Mouse (Mus musculus) heart, postnatal 4 days (tissue): ENCODE data around the gene Itgae. TPM values are rescaled to one million over a fixed set of nuclear protein-coding genes. Genes with fewer than 3 reads are reported as not detected.
A peak's percentile ranks its signal among the peaks of the same experiment; 100 is the strongest.

Experiments used
- DNase-seq: peaks from one replicate; pipeline ENCODE4 v3.0.0; 2021
- total RNA-seq, 2 experiments: library from RNA; stranded (reverse); gene quantifications; 2 replicates each; pipeline ENCODE4 v1.2.3; 2021

Itgae gene
- under 1 TPM; 0.18 to 0.21 TPM for total RNA-seq

DNA sequence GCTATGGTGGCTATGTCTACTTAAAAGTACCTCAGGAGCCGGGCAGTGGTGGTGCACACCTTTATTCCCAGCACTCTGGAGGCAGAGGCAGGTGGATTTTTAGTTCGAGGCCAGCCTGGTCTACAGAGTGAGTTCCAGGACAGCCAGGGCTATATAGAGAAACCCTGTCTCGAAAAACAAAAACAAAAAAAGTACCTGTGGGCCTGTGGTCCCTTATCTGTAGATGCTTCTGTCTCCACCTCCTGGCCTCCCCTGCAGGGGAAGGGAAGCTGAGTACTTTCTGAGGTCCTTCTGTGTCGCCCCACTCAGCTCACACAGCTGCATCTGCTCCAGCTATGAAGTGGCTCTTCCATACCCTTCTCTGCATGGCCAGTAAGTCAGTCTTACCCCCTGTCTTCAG lies at the start of gene Itgae:
Gene Itgae, plus strand, starts transcription at position 301 of the 400 bp plus-strand sequence.
- DNase-seq = no peak

DNA sequence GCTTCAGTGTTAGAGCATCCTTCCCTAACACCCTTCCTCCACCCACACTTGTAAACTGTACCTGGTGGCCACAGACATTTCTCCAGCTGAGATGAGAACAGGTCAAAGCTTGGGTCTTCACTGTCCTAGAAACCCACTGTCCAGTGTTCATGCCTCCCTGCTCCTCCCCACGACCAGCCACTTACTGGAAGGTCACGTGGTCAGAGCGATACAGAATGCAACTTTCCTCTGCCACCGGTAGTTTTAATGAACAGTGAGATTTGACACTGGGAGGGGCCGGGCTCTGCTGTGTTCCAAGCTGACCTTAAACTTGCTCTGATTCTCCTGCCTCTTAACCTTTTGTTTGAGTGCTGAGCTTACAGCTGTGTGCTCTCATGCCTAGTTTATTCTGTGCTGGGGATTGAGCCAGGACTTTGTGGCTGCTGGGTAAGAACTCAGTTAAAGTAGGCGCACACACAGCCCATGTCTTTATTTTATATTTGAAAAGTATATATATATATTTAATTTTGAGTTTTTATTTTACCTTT lies 46.1 kb upstream of the Itgae start:
- DNase-seq = no peak

DNA sequence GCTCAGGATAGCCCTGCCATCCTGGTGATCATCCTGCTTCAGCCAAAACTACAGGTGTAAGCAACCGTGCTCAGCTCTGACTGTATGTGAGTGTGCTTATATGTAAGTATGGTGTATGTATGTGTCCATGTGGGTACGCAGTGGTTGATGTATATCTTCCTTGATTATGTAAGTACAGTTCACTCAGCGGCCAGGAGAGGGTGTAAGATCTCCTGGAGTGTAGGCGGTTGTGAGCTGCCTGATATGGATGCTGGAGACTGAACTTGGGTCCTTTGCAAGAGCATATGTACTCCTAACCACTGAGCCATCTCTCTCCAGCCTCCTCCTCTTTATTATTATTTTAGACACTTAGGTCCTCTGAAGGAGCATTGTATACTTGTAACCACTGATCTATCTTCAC lies 45.6 kb upstream of the Itgae start:
- no peak for DNase-seq

DNA sequence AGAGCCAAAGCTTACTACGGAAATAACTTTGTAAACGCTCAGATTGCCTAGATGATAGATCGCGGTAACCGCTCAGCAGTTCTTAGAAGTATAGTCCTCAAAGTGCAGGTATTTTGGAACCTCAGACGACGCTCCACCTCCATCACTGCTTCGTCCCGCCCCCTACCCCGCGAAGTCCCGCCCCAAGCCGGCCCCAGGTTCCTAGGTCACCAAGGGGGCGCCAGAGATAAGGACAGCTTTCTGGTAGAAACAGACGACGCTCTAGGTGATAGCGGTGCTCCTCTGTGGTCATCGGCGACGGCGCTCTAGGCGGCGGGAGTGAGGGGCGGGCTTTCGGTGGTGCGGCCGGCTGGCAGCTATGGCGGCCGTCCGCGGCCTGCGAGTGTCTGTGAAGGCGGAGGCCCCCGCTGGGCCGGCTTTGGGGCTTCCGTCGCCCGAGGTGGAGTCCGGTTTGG lies 42.8 kb upstream of the Itgae start, which contains the start of gene Ncbp3:
Gene Ncbp3, plus strand, starts transcription at position 242 of the 455 bp plus-strand sequence.
- peak; percentile 97 for DNase-seq

GRCm38 (mm10) chr11:73048030-73048876 lies 42.1 kb upstream of the Itgae start:
- no peak for DNase-seq

DNA sequence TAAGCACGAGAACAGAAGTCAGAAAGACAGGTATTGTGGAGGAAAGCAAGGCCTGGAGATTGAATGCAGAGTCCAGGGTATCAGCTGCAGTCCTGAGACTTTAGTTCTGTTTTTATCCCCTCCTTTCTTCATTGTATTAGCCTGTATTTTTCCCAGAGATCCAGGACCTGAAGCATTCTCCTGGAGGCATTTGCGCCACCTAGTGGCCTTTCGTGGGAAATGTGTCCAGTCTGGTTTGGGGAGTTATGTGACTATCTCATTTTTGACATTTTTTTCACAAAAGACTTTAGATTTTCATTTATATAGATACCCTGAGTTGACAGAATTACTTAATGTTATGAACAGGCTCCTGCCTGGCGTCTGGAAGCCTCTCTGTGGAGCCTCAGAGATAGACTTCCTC lies 41.0 kb upstream of the Itgae start:
- DNase-seq = peak; percentile 85

GRCm38 (mm10) chr11:73052795-73053194 lies 37.6 kb upstream of the Itgae start:
- no peak for DNase-seq

- DNase-seq = no peak
Observed at GRCm38 (mm10) chr11:73057701-73058100, 32.7 kb upstream of the Itgae start.

- no peak for DNase-seq
Observed at GRCm38 (mm10) chr11:73059630-73060029, 30.8 kb upstream of the Itgae start.

- DNase-seq = no peak
Observed at GRCm38 (mm10) chr11:73061413-73061812, 29.0 kb upstream of the Itgae start.

- peak; percentile 48 for DNase-seq
Observed at GRCm38 (mm10) chr11:73071839-73072238, 18.5 kb upstream of the Itgae start.

- no peak for DNase-seq
Observed at GRCm38 (mm10) chr11:73076295-73076694, 14.1 kb upstream of the Itgae start.

DNA sequence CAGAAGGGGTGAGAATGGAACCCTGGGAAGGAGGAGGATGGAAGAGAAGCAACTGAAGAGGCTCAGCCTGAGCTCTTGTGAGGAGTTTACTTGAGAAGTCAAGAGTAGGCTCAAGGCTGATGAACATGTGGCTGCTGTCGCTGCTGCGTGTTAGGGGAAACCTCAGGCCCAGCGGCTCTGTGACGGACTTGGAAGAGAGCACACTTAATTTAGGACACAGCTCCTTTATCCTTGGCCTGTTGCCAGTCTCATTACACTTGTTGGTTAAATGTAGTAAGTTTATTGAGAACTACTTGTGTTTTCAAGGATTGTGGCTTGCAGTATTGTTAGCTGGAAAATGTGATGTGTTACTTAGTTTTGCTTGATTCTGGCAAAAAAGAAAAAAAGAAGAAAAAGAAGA lies 13.7 kb upstream of the Itgae start:
- no peak for DNase-seq

- no peak for DNase-seq
Observed at GRCm38 (mm10) chr11:73077211-73077720, 13.1 kb upstream of the Itgae start.

GRCm38 (mm10) chr11:73078615-73079014 lies 11.8 kb upstream of the Itgae start:
- no peak for DNase-seq

- no peak for DNase-seq
Observed at GRCm38 (mm10) chr11:73080306-73080705, 10.1 kb upstream of the Itgae start.

DNA sequence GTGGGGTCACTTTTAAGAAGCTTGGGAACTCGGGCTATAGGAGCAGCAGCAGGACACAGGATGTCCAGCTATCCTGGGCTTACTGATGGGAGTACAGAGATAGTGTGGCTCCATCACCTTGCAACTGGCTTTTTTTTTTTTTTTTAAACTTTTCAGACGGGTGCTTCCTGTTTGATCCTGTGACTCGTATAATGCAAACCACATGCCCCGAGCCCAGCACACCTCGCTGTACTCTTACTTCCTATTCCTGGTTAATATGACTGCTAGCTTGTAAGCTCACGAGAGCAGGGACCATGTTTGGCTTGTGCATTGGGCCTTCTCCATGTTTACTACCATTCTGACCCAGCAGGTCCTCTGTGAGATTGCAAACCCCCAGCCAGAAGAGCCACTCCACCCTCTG lies 6.1 kb upstream of the Itgae start:
- no peak for DNase-seq

- no peak for DNase-seq
Observed at GRCm38 (mm10) chr11:73084804-73085231, 5.6 kb upstream of the Itgae start.

DNA sequence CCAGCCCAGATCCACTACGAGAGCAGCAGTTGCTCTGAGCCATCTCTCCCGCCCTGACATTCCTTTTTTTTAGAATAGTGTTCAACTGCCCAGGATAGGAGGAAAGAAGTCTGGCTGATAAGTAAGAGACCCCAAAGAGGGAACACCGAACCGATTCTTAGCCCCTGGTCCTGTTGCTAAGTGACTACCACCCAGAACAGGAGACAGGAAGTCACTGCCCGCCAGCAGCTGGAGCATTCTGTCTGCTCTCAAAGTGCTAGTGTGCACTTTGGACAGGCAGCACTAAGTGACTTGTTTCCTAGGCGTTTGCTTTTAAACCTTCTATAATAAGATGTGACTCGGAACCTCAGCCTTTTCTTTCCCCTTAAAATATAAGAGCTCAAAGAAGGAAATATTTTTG lies 5.0 kb upstream of the Itgae start:
- DNase-seq = no peak

GRCm38 (mm10) chr11:73087700-73088480 lies 2.5 kb upstream of the Itgae start:
- DNase-seq = no peak

GRCm38 (mm10) chr11:73090826-73091225 lies 443 bp downstream of the Itgae start:
- DNase-seq = no peak

DNA sequence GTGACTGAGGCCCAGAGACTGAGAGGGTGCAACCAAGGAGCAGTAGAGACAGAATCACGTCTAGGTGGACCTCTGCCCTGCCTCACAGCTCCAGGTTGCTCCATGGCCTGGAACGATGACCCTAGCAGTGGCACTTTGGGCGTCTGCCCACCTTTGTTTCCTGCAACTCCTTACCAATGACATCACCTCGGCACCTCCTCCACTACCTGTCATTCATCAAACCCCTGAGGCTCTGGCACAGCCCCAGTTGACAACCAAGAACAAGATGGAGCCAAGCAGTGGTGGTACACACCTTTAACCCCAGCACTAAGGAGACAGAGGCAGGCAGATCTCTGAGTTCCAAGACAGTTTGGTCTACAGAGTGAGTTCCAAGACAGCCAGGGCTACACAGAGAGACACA lies 1.7 kb downstream of the Itgae start:
- no peak for DNase-seq

DNA sequence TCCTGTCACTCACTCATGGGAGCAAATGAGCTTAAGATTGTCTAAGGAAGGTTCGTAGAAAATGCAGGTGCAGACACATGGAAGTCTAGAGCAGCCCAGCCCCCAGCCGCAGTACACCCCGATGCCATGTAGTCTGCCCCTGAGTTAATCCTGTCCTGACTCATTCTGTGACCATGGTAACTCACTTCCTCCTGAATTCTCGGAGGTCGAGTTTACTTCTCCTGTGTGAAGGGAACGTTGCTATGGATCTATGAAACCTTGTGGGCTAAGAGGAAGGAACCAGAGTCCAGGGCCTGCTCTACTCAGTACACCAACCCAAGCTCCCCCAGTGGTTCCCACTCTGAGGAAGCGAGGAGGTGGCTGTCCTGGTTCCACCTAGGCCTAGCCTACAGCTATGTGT lies 2.5 kb downstream of the Itgae start:
- DNase-seq = no peak
